Mouse (Mus musculus): ENCODE results near the gene Cryzl2. TPM values are rescaled to one million over a fixed set of nuclear protein-coding genes. Genes with fewer than 3 reads are reported as not detected.

The Cryzl2 gene
- total RNA-seq, 2 experiments from 2014 or later = 6.0 to 8.0 TPM

- no peak for ATAC-seq (ENCODE audit: poor library complexity, severe bottlenecking)
Observed at GRCm38 (mm10) chr1:157524775-157525174, 66.4 kb downstream of the Cryzl2 start.

GRCm38 (mm10) chr1:157525692-157526354, 67.4 kb downstream of the Cryzl2 start:
- no peak for ATAC-seq (ENCODE audit: poor library complexity, severe bottlenecking)

DNA sequence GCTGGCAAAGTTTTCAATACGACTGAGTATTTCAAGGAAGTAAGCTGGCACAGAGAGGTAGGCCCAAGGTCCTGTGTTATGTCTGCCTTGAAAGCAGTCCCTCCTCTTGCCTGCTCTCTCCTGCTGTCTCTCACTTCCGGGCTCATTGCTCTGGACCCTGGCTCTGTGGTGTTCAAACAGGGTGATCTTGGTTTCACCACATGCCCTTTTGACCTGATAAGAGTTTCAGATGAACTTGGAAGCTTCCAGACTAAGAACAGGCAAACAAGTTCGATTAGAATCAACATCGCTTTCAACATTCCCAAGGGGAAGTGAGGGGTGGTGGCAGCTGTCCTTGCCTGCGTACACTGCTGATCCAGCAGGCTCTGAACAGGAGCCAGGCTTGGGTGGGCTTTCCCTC, 68.2 kb downstream of the Cryzl2 start:
- no peak for ATAC-seq (ENCODE audit: poor library complexity, severe bottlenecking)

DNA sequence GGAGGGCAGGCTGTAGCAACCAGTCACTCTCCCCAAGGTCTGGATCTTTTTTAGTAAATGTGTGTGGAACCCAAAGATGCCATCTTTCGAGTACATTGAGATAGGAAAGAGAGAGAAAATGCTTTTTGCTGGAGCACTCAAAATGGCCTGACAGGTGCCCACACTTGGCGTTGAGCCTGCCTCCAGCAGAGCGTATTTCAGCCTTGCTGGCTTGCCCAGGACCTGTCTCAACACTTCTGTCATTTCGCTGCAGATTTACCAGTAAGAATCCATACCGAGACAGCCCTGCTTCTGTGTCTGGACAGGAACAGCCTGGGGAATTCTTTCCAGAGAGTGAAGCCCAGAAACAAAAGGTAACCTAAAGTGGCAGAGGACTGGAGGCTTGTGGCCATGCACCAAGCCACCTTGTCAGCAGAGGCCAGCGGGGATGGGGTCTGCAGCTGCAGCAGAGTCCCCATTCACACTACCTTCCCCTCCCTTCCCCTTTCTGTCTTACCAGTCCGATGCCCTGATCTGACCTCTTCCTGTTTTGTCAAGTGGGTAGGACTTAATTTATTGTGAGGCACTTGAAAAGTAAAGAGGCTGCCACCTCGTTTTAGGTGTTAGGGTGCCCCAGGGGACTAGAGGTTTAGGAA, 74.6 kb downstream of the Cryzl2 start:
- peak; percentile 76 for ATAC-seq (ENCODE audit: poor library complexity, severe bottlenecking)

GRCm38 (mm10) chr1:157535571-157535970, 77.2 kb downstream of the Cryzl2 start:
- ATAC-seq (ENCODE audit: poor library complexity, severe bottlenecking) = no peak

GRCm38 (mm10) chr1:157536471-157536870, 78.1 kb downstream of the Cryzl2 start:
- ATAC-seq (ENCODE audit: poor library complexity, severe bottlenecking) = peak; percentile 64

DNA sequence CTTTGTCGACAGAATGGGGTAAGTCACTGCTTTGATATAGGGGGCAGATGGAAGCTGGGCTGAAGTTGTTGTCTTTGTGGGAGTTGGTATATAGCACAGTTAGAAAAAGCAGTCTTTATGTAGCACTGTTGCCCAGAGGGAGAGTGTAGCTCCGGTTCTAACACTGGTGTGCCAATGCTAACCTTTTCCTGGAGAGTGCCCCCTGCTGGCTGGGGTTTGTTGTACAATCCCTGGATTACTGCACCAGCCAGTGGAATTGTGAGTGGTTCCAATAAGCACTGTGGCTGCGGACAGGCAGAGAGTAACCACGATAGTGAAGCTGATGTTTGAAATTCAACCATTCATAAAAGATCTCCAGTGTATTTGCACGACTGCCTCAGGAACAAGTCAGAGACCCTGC, 79.3 kb downstream of the Cryzl2 start:
- ATAC-seq (ENCODE audit: poor library complexity, severe bottlenecking) = 0 out of 2 replicates have a peak, but pooled peaks have one; percentile 40

Other genes with a start within 250 kb of the Cryzl2 start
- gene Rasal2, start 46.0 kb upstream of the Cryzl2 start, total RNA-seq (2015) = 0.46 and 1.2 TPM in 2 replicates
- 0.73 and 0.98 TPM in 2 replicates for gene Rasal2, start 46.0 kb upstream of the Cryzl2 start, total RNA-seq (2017)
- 0.54 and 0.89 TPM in 2 replicates for gene Sec16b, start 48.2 kb downstream of the Cryzl2 start, total RNA-seq (2015)
- gene Sec16b, start 48.2 kb downstream of the Cryzl2 start, total RNA-seq (2017) = 0.26 and 0.41 TPM in 2 replicates